Mouse (Mus musculus) embryonic facial prominence, embryonic 14.5 days (tissue): ENCODE data around the gene Tnrc18. TPM values are rescaled to one million over a fixed set of nuclear protein-coding genes. Genes with fewer than 3 reads are reported as not detected.
A peak's percentile ranks its signal among the peaks of the same experiment; 100 is the strongest.

ENCODE experiments used
- ATAC-seq: fragments of 200-750 bp; cut with Nextera tagmentation; 2 replicates; pipeline ENCODE4 v1.8.0; 2017; ENCODE audit warnings: low read depth, moderate number of reproducible peaks, moderate TSS enrichment
- DNase-seq: peaks from one replicate; pipeline ENCODE4 v3.0.0-alpha.2; 2015; ENCODE audit warnings: low spot score
- H3K27ac ChIP-seq: fragments of 300-500 bp; sonication (generic); replicated peaks from 2 replicates; pipeline ENCODE4 v1.5.1; 2014; ENCODE audit warnings: low read depth, mild to moderate bottlenecking, low read length, moderate library complexity
- H3K27me3 ChIP-seq: fragments of 300-500 bp; sonication (generic); replicated peaks from 2 replicates; pipeline ENCODE4 v1.6.1; 2014; ENCODE audit warnings: low read length; ENCODE audit not compliant: control insufficient read depth, insufficient read depth
- H3K36me3 ChIP-seq: fragments of 300-500 bp; sonication (generic); 2 replicates; pipeline ENCODE4 v1.6.1; 2014; ENCODE audit warnings: low read length, mixed read lengths; ENCODE audit not compliant: control insufficient read depth, insufficient read depth
- H3K4me1 ChIP-seq: fragments of 300-500 bp; sonication (generic); 2 replicates; pipeline ENCODE4 v1.6.1; 2014; ENCODE audit warnings: antibody characterized with exemption, low read length; ENCODE audit not compliant: control insufficient read depth, insufficient read depth
- H3K4me2 ChIP-seq: fragments of 300-500 bp; sonication (generic); 2 replicates; pipeline ENCODE4 v1.6.1; 2014; ENCODE audit warnings: low read depth, mild to moderate bottlenecking, low read length, moderate library complexity, mixed read lengths
- H3K4me3 ChIP-seq: fragments of 300-500 bp; sonication (generic); 2 replicates; pipeline ENCODE4 v1.5.1; 2014; ENCODE audit warnings: low read depth, mild to moderate bottlenecking, low read length
- H3K9ac ChIP-seq: fragments of 300-500 bp; sonication (generic); 2 replicates; pipeline ENCODE4 v1.6.1; 2014; ENCODE audit warnings: low read depth, mild to moderate bottlenecking, low read length, moderate library complexity, mixed read lengths
- H3K9me3 ChIP-seq: fragments of 300-500 bp; sonication (generic); 2 replicates; pipeline ENCODE4 v1.6.1; 2016; ENCODE audit warnings: low read length; ENCODE audit not compliant: control insufficient read depth
- WGBS: fragments of 180-500 bp; shearing (Covaris S2); extraction: QIAGEN DNeasy Blood & Tissue Kit; methylation state at CpG from one replicate; pipeline ENCODE4 v1.1.7; 2014; 5-methylcytosine and 5-hydroxymethylcytosine counted together
- polyA plus RNA-seq: library from polyadenylated mRNA; unstranded; fragments of >200 nt; fragmentation: Nextera tagmentation; extraction: Ambion mirVana; gene quantifications from 2 replicates; pipeline ENCODE4 v1.2.1, GENCODE M21; 2014

The Tnrc18 gene
- polyA plus RNA-seq, 1 experiment from 2014 or later = 32.9 TPM

DNA sequence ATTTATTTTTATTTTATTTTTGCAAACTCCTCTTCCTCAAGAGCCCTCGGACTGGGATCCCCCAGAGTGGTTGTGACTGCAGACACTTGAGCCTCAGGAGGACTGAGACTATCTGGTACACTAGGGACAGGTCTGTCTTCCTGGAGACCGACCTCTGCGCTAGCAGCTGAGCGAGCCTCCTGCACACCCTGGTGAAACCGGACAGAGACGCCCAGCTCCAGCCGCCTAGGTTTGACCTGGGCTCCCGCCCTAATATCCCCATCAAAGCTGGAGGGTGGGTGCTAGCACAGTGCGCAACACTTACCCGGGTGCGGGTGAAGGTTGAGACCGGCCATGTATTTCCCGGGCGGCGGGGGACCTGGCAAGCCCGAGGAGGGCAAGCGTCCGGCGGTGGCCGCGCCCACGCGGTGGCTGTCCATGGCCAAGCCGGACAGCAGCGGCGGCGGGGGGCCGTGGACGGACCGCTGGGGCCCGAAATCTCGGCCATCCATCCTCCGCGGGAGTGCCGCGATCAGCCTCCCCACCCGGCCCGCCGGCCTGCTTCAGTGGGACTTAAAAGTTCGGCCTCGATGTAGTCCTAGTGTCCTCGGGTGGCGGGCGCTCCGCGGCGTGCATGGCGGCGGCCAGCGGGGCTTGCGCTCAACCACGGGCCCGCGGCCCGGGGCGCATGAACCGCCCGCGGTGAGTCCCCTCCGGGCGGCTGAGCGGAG is 2.6 kb downstream of the Tnrc18 start:
- ATAC-seq (no peak), DNase-seq (no peak)
- Histone ChIP-seq H3K9me3 (no peaks in the 10 kb centered on the region), H3K4me1 (peaks cover 36% of the 10 kb centered on the region), H3K36me3 (peaks cover 47% of the 10 kb centered on the region), H3K9ac (peak overlapping the region; percentile 100), H3K4me2 (peak overlapping the region; percentile 99), H3K27me3 (no peaks in the 10 kb centered on the region), H3K4me3 (peak overlapping the region; percentile 98), H3K27ac (peak overlapping the region; percentile 100)
- WGBS = 0% methylated on average over 34 of the region's 62 CpGs

DNA sequence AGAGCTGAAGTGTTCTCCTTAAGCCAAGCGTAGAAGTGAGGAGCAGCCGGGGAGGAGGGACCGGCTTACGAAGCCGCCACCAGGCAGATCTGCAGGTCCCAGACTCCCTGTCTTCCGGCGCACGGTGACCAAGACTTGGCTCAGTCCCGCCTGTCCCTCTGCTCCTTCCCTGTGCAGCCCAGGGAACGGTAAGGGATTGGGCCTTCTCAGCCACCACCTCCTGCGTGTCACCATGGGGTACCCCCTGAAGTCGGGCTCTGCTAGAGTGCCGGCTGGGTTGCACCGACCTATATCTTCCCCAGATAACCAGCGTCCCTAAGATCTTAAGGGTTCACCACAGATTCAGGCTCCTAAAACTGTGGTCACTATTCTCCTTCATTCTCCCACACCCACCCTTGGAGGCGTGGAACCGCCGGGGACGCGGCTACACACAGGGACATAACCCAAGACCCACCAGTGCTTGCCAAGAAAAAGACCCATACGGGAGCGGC is 3.3 kb downstream of the Tnrc18 start:
- Histone ChIP-seq H3K4me3 (peak overlapping the region; percentile 98), H3K36me3 (peaks cover 54% of the 10 kb centered on the region), H3K27ac (peak overlapping the region; percentile 100), H3K9me3 (no peaks in the 10 kb centered on the region), H3K4me2 (peak overlapping the region; percentile 99), H3K4me1 (peaks cover 36% of the 10 kb centered on the region), H3K27me3 (no peaks in the 10 kb centered on the region), H3K9ac (peak overlapping the region; percentile 100)
- DNase-seq (no peak), ATAC-seq (no peak)
- under 1% methylated on average over 18 of the region's 22 CpGs for WGBS

DNA sequence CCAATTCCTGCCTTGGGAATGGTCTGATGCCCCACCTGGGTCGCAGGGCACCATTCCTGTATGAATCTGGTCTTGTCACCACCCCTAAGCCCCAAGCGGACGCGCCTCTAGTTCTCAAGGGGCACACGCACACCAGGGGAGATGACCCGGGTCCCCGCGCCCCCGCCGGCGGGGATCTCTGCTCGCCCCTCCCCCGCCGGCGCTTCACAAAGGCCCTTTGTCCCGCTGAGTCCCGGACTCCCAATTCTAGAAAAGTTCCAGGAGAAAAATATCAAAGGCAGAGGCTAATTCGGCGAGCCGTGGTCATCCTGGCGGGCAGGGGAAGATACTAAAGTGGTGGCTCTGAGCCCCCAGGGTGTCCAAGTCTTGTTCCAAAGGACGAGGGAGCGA is 3.7 kb downstream of the Tnrc18 start:
- Histone ChIP-seq H3K27ac (peak overlapping the region; percentile 100), H3K9ac (peak overlapping the region; percentile 100), H3K4me2 (peak overlapping the region; percentile 99), H3K4me1 (peaks cover 36% of the 10 kb centered on the region), H3K9me3 (no peaks in the 10 kb centered on the region), H3K36me3 (peaks cover 55% of the 10 kb centered on the region), H3K27me3 (no peaks in the 10 kb centered on the region), H3K4me3 (peak overlapping the region; percentile 98)
- under 1% methylated on average over 23 of the region's 23 CpGs for WGBS
- peak; percentile 68 for DNase-seq
- ATAC-seq = no peak

DNA sequence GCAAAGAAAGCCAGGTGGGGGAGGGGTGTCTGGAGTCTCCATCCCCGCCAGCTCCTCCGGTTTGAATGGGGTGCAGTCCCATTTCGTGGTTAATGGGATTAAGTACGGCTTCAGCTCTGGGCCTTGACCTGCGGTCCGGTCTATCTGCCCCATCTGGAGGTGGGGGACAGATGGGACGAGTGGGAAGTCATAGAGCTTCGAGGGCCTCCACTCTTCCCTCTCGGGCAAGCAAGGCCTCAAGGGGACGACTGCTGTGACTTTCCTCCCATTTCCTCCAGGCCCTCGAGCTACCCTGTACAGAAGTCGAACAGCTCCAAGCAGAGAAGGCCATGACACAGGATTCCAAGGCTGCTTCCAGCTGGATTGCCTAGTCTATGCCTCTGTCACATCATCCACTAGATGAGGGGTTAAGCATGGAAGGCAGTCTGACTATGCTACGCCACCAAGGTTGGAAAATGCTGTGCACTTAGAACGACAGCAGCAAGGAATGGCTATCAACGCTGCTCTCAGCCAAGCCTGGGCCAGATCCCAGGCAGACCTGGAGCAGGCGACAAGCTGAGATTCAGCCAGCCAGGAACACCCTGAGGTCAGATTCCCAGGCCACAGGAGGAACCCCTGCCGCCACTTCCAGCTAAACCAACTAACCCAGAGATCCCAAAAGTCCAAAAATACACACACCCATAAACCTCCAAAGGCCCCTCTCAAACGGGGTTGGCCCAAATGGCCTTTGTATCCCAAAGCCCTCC is 4.3 kb downstream of the Tnrc18 start:
- H3K4me2 ChIP-seq = peak overlapping the region; percentile 99
- peak overlapping the region; percentile 98 for H3K4me3 ChIP-seq
- DNase-seq (no peak), ATAC-seq (no peak)
- peaks cover 56% of the 10 kb centered on the region for H3K36me3 ChIP-seq
- peak overlapping the region; percentile 100 for H3K27ac ChIP-seq
- H3K9me3 ChIP-seq = no peaks in the 10 kb centered on the region
- WGBS = 3% methylated on average over 17 of the region's 18 CpGs
- H3K9ac ChIP-seq = peak overlapping the region; percentile 100
- no peaks in the 10 kb centered on the region for H3K27me3 ChIP-seq
- H3K4me1 ChIP-seq = peaks cover 36% of the 10 kb centered on the region

DNA sequence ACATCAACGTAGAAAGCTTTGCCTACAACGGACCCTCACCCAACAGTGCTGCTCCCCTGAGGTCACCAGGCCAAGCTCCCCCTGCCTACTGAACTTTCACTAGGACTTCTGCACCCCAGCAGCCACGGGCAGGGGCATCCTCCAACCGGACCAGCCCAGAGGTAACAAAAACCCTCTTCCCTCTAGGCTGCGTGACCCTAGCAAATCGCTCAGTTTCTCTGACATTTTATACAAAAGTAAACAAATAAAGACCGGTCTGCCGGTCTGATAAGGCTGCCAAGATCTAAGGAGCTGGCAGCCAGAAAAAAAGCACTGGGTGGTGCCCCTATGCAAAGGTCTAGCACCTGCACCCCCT is 4.9 kb downstream of the Tnrc18 start:
- Histone ChIP-seq H3K9me3 (no peaks in the 10 kb centered on the region), H3K36me3 (peaks cover 61% of the 10 kb centered on the region), H3K4me1 (peaks cover 36% of the 10 kb centered on the region), H3K4me2 (peak overlapping the region; percentile 99), H3K27ac (peak overlapping the region; percentile 100), H3K27me3 (no peaks in the 10 kb centered on the region), H3K4me3 (peak overlapping the region; percentile 98), H3K9ac (peak overlapping the region; percentile 100)
- DNase-seq (no peak), ATAC-seq (no peak)
- 5% methylated on average over 8 of the region's 8 CpGs for WGBS

DNA sequence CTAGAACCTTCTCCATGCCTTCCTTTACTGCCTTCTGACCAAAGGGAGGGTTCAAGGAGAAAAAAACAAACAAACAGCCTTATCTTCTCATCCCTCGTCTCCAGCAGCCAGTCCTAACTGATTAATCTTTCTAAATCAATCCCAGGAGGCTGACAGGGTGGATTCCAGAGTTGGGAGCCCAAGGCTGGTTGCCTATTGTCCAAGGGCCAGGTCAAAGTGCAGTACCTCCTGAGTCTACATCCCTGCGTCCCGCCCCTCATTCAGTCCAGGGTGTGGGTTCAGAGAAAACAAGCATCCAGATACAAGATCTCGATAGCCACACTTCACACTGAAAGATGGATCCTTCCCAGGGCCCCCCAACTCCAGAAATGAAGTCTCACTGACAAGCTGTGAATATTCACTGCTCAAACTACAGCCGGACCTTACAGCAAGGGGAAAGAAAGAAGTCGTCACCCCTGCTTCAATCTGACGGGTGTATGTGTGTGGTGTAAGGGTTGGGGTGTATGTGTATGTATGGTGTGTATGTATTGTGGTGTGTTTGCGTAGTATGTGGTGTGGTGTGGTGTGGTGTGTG is 5.5 kb downstream of the Tnrc18 start:
- Histone ChIP-seq H3K27ac (0 out of 2 replicates have a peak overlapping the region, but pooled peaks have one; percentile 59), H3K4me2 (peak overlapping the region; percentile 99), H3K9ac (peak overlapping the region; percentile 100), H3K9me3 (no peaks in the 10 kb centered on the region), H3K4me3 (peak overlapping the region; percentile 98), H3K27me3 (no peaks in the 10 kb centered on the region), H3K4me1 (peaks cover 36% of the 10 kb centered on the region), H3K36me3 (peaks cover 68% of the 10 kb centered on the region)
- WGBS = 25% methylated on average over 7 of the region's 8 CpGs
- DNase-seq (no peak), ATAC-seq (no peak)

DNA sequence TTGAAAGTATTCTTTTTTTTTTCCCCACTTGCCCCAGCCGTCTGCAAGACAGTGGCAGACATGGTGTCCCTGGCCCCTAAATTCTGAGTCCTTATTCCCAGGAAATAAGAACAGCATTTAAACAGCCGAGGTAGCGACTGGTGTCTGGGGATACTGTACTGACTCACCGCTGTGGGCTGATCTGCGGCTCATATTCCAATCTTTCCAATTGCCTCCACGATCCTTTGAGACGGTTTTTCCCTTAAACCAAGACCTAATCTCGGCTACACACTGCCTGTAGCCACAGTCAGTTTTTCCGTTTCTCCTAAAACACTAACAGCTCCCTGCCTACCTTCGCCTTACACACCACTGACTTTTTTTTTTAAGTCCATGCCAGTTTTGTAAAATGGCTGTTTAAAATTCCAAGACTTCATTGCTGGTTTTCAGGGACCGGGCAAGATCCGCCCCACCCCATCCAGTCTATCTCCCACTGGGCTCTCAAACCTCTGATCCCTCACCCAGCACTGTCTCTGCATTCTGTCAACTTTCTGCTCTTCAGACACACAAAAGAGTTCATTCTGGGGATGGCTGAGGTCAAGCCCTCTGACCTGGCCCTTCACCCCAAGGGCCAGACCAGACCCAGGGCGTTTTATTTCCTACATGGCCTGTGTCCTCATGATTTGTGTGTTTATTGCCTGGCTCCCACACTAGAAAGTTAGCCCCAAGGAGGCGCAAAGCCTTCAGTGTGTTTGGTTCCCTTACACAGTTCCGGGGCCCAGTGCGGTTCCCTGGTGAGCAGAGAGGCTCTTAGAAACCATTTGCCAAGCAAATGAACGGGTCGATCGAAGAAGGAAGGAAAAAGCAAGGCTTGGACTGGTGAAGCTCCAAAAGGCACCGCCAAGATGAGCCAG is 6.5 kb downstream of the Tnrc18 start:
- DNase-seq (peak; percentile 61), ATAC-seq (no peak)
- no peaks in the 10 kb centered on the region for H3K9me3 ChIP-seq
- 16% methylated on average over 20 of the region's 20 CpGs for WGBS
- peak overlapping the region; percentile 59 for H3K27ac ChIP-seq
- H3K4me1 ChIP-seq = peaks cover 36% of the 10 kb centered on the region
- peak overlapping the region; percentile 100 for H3K9ac ChIP-seq
- H3K4me2 ChIP-seq = peak overlapping the region; percentile 99
- peak overlapping the region; percentile 98 for H3K4me3 ChIP-seq
- H3K36me3 ChIP-seq = peaks cover 70% of the 10 kb centered on the region
- H3K27me3 ChIP-seq = no peaks in the 10 kb centered on the region

DNA sequence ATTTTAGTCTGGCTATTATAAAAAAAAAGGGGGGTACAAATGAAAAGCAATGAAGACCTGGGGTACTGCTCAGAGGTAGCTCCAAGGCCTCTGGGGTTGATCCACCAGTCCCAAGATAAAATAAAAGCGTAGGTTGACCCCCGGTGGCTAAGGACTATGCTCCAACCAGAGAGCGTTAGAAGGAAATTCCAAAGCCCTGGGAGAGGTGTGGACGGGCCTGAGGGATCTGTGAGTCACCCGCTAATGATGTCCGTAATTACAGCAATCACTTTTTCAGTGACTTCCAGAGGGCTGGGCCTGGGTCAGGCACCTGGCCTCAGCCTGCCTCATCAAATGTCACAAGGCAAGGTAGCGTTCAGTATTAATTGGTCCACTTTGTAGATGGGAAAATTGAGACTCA is 9.8 kb downstream of the Tnrc18 start:
- no peaks in the 10 kb centered on the region for H3K9me3 ChIP-seq
- no peak overlapping the region for H3K27ac ChIP-seq
- 63% methylated on average over 7 of the region's 7 CpGs for WGBS
- no peak for ATAC-seq
- peaks cover 28% of the 10 kb centered on the region for H3K4me1 ChIP-seq
- DNase-seq = no peak
- H3K36me3 ChIP-seq = peaks cover 59% of the 10 kb centered on the region
- no peak overlapping the region for H3K4me2 ChIP-seq
- no peak overlapping the region for H3K9ac ChIP-seq
- H3K27me3 ChIP-seq = no peaks in the 10 kb centered on the region
- H3K4me3 ChIP-seq = no peak overlapping the region
